Mouse (Mus musculus) CD4-positive naive resting alpha-beta T cell, adult 57 days (primary cell): ENCODE data around the gene Reln. TPM values are rescaled to one million over a fixed set of nuclear protein-coding genes. Genes with fewer than 3 reads are reported as not detected.

Experiments
- total RNA-seq: library from RNA; stranded (reverse); gene quantifications from one replicate; pipeline ENCODE4 v1.2.4, GENCODE M21; 2023

Reln gene
- 0.27 TPM for total RNA-seq

DNA sequence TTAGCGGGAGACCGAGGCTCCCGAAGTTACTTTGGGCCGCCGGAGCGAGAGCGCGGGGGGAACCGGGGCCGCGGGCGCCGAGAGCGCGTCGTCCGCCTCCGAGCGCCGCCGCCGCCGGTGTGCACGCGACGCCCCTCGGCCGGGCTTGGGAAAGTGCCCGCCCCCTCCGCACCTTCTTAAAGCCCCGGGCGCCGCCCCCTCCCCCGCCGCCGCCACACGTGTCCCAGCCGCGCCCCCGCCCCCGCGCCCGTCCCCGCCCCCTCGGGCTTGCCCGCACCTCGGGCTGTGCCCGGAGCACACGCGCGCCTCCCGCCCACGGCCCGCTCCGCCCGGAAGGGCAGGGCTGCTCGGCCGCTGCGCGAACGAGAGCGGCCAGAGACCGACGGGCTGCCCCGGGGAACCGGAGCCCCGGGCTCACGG, at the start of gene Reln:
Gene Reln (minus strand): TSS at position 147 of the 420 bp plus-strand sequence.

GRCm38 (mm10) chr5:21865346-21866107, 479.0 kb downstream of the Reln start, which contains the start of gene Slc26a5:
Gene Slc26a5 (minus strand): TSS chr5:21865604.

Other genes starting within 250 kb of the Reln start
- 22.8 TPM for gene Orc5, start 205.7 kb upstream of the Reln start, total RNA-seq